Mouse (Mus musculus) intestine, embryonic 14.5 days (tissue): Measurements from ENCODE around the gene Prl3c1. TPM values are rescaled to one million over a fixed set of nuclear protein-coding genes. Genes with fewer than 3 reads are reported as not detected.
"Not testable (repeated sequence)": the region's sequence is repeated elsewhere in the genome, so short reads cannot be mapped to it uniquely, and the experiment has no call there.

Experiments used
- ATAC-seq: fragments of 200-750 bp; cut with Nextera tagmentation; replicated peaks from 2 replicates; pipeline ENCODE4 v1.8.0; 2017; ENCODE audit warnings: low read depth, moderate number of reproducible peaks, moderate TSS enrichment, moderate library complexity; ENCODE audit not compliant: low FRiP score, low TSS enrichment
- DNase-seq: peaks from one replicate; pipeline ENCODE4 v3.0.0-alpha.2; 2018; ENCODE audit warnings: low spot score
- H3K27ac ChIP-seq: fragments of 300-500 bp; sonication (generic); 2 replicates; pipeline ENCODE4 v1.5.1; 2014; ENCODE audit warnings: low read depth, mild to moderate bottlenecking, control low read depth
- H3K27me3 ChIP-seq: fragments of 300-500 bp; sonication (generic); replicated peaks from 2 replicates; pipeline ENCODE4 v1.6.1; 2014; ENCODE audit warnings: low read length, control low read depth; ENCODE audit not compliant: control insufficient read depth, insufficient read depth
- H3K36me3 ChIP-seq: fragments of 300-500 bp; sonication (generic); 2 replicates; pipeline ENCODE4 v1.6.1; 2014; ENCODE audit warnings: low read length, control low read depth; ENCODE audit not compliant: control insufficient read depth, insufficient read depth
- H3K4me1 ChIP-seq: fragments of 300-500 bp; sonication (generic); replicated peaks from 2 replicates; pipeline ENCODE4 v1.6.1; 2014; ENCODE audit warnings: low read length, control low read depth, mixed read lengths; ENCODE audit not compliant: control insufficient read depth, insufficient read depth
- H3K4me2 ChIP-seq: fragments of 300-500 bp; sonication (generic); 2 replicates; pipeline ENCODE4 v1.6.1; 2014; ENCODE audit warnings: low read length
- H3K4me3 ChIP-seq: fragments of 300-500 bp; sonication (generic); 2 replicates; pipeline ENCODE4 v1.5.1; 2014; ENCODE audit warnings: low read depth, low read length, control low read depth, mixed read lengths
- H3K9ac ChIP-seq: fragments of 300-500 bp; sonication (generic); 2 replicates; pipeline ENCODE4 v1.6.1; 2014; ENCODE audit warnings: mild to moderate bottlenecking, low read length
- H3K9me3 ChIP-seq: fragments of 300-500 bp; sonication (generic); 2 replicates; pipeline ENCODE4 v1.6.1; 2016; ENCODE audit warnings: low read length, control low read depth; ENCODE audit not compliant: control insufficient read depth
- WGBS: fragments of 180-500 bp; shearing (Covaris S2); extraction: QIAGEN DNeasy Blood & Tissue Kit; methylation state at CpG from one replicate; pipeline ENCODE4 v1.1.7; 2014; 5-methylcytosine and 5-hydroxymethylcytosine counted together
- polyA plus RNA-seq: library from polyadenylated mRNA; unstranded; fragments of >200 nt; fragmentation: Nextera tagmentation; extraction: Ambion mirVana; gene quantifications from 2 replicates; pipeline ENCODE4 v1.2.1, GENCODE M21; 2014

Prl3c1 gene
- not detected in 2 replicates for polyA plus RNA-seq

DNA sequence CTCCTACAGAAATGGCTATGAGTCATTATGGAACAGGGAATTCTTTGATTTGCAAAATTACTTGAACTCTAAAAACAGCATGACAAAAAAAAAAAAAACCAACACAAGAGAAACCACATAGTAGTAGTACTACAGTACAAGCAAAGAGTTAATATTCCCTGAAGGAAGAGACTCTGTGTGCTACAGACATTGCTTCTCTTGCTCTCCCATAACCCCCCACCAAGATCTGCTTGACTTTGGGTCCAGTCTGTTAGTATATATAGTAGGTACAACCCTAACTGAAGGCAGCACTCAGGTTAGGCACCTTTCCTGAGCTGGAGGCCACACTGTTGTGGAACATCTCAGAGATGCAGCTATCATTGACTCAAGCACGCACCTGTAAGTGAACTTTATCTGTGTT is at the start of gene Prl3c1:
Prl3c1 (plus strand) TSS at position 301 of the 400 bp plus-strand sequence.
- H3K4me2 ChIP-seq = no peak within 1 kb of the TSS
- no peaks in the 10 kb centered on the region for H3K36me3 ChIP-seq
- WGBS = 81% methylated on average over 1 of the region's 1 CpGs
- H3K9me3 ChIP-seq = 0 out of 2 replicates have a peak, but pooled peaks cover 3% of the 10 kb centered on the region
- no peak within 1 kb of the TSS for H3K9ac ChIP-seq
- no peak within 1 kb of the TSS for H3K27ac ChIP-seq
- no peak within 1 kb of the TSS for H3K4me3 ChIP-seq
- H3K4me1 ChIP-seq = no peaks in the 10 kb centered on the region
- no peak for ATAC-seq
- no peaks in the 10 kb centered on the region for H3K27me3 ChIP-seq
- DNase-seq = no peak

DNA sequence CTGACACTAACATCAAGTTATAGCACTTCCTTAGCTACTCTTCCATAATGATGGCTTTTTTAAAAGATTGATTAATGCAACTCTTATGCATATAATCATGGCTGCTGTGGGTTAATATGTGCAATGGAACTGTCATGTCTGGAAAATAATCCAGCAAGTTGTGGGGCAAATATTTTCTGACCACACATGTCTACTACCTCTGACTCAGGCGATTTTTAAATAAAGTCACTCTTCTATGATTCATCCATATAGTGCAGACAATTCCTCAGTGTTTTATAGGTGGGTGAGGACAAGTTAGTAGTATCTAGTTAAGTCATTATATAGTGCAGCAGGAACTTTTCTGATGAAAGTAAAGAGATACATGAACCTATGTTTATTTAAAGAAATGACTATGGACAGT is 48.2 kb upstream of the Prl3c1 start:
- H3K9ac ChIP-seq = no peak overlapping the region
- no peak overlapping the region for H3K4me3 ChIP-seq
- H3K27ac ChIP-seq = no peak overlapping the region
- WGBS = 48% methylated on average over 1 of the region's 1 CpGs
- DNase-seq = no peak
- ATAC-seq = no peak
- H3K9me3 ChIP-seq = no peaks in the 10 kb centered on the region
- H3K36me3 ChIP-seq = no peaks in the 10 kb centered on the region
- no peaks in the 10 kb centered on the region for H3K4me1 ChIP-seq
- H3K4me2 ChIP-seq = no peak overlapping the region
- no peaks in the 10 kb centered on the region for H3K27me3 ChIP-seq

DNA sequence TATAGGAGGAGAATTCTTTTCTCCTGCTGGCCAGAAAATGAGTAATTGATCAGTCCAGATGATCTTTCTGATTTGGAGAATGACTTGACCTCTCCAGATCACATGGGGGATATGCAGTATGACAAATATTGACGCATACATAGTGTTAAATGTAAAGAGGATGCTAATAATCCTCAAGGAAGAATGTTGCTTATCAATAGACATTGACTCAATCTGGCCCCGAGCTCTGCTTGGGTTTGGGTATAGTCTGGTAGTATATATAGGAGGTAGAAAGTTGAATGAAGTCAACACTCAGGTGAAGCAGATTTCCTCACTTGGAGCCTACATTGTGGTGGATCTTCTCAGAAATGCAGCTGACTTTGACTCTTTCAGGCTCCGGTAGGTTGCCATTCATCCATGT is 40.0 kb upstream of the Prl3c1 start, which contains the start of gene Prl3d3:
Prl3d3 (plus strand) TSS at position 301 of the 400 bp plus-strand sequence.
- H3K4me1 ChIP-seq, ATAC-seq: not testable (repeated sequence)

DNA sequence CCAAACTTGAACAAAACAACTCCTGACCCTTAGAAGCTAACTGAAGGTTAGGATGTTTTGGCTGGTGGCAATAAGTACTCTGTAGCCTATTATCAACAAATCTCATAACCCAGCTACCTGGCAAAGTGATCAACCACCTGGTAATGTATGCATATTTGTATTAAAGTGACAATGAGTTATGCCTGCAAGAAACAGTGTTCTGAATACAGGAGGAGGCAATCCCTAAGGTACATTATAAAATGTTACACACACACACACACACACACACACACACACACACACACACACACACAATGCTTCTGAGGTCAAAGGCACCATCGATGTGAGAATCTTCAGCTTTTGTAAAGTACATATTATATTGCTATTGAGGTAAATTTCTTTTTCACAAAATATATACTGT is 45.1 kb downstream of the Prl3c1 start, which contains the start of gene Prl3b1:
Prl3b1 (plus strand) TSS at position 301 of the 400 bp plus-strand sequence.
- no peaks in the 10 kb centered on the region for H3K36me3 ChIP-seq
- no peak within 1 kb of the TSS for H3K9ac ChIP-seq
- WGBS = 100% methylated on average over 1 of the region's 1 CpGs
- H3K4me1 ChIP-seq = no peaks in the 10 kb centered on the region
- H3K4me3 ChIP-seq = no peak within 1 kb of the TSS
- no peak within 1 kb of the TSS for H3K4me2 ChIP-seq
- DNase-seq = no peak
- no peaks in the 10 kb centered on the region for H3K9me3 ChIP-seq
- H3K27me3 ChIP-seq = no peaks in the 10 kb centered on the region
- ATAC-seq = no peak
- H3K27ac ChIP-seq = no peak within 1 kb of the TSS

More for the DNA sequence above, 40.0 kb upstream of the Prl3c1 start, which contains the start of gene Prl3d3:
- H3K4me2 ChIP-seq, H3K27me3 ChIP-seq, H3K9me3 ChIP-seq, H3K4me3 ChIP-seq, DNase-seq, H3K9ac ChIP-seq, H3K27ac ChIP-seq, H3K36me3 ChIP-seq: not testable (repeated sequence)
- WGBS = 85% methylated on average over 3 of the region's 3 CpGs

Other genes starting within 250 kb of the Prl3c1 start
- gene Prl, start 139.1 kb upstream of the Prl3c1 start, polyA plus RNA-seq = not detected in 2 replicates
- gene Prl3d1, start 102.5 kb upstream of the Prl3c1 start, polyA plus RNA-seq = not detected in 2 replicates
- gene Prl3d2, start 75.0 kb upstream of the Prl3c1 start, polyA plus RNA-seq = not detected in 2 replicates
- not detected in 2 replicates for gene Prl3d3, start 39.9 kb upstream of the Prl3c1 start, polyA plus RNA-seq
- gene Prl3b1, start 45.2 kb downstream of the Prl3c1 start, polyA plus RNA-seq = 0.20 TPM in 1 of 2 replicates, not detected in the other
- gene Prl3a1, start 62.8 kb downstream of the Prl3c1 start, polyA plus RNA-seq = not detected in 2 replicates
- not detected in 2 replicates for gene Prl6a1, start 116.0 kb downstream of the Prl3c1 start, polyA plus RNA-seq
- not detected in 2 replicates for gene Prl8a2, start 149.0 kb downstream of the Prl3c1 start, polyA plus RNA-seq
- gene Prl2b1, start 194.2 kb downstream of the Prl3c1 start, polyA plus RNA-seq = not detected in 2 replicates
- gene Prl8a6, start 242.0 kb downstream of the Prl3c1 start, polyA plus RNA-seq = not detected in 2 replicates